Mouse (Mus musculus) midbrain, embryonic 12.5 days (tissue): ENCODE measurements at regions not wholly inside any gene's neighbourhood (a gene's known extent, or its start where the extent isn't known, plus 50 kb on each side); places are given as distances from the start of the nearest gene placed in this dataset.

Experiments used
- ATAC-seq: fragments of 200-750 bp; cut with Nextera tagmentation; 2 replicates; pipeline ENCODE4 v1.8.0; 2017; ENCODE audit warnings: low read depth, moderate TSS enrichment, moderate library complexity; ENCODE audit not compliant: low FRiP score
- H3K27ac ChIP-seq: fragments of 300-500 bp; sonication (generic); replicated peaks from 2 replicates; pipeline ENCODE4 v1.5.1; 2016; ENCODE audit warnings: mild to moderate bottlenecking
- H3K27me3 ChIP-seq: fragments of 300-500 bp; sonication (generic); 2 replicates; pipeline ENCODE4 v1.6.1; 2016; ENCODE audit warnings: mild to moderate bottlenecking
- H3K36me3 ChIP-seq: fragments of 300-500 bp; sonication (generic); 2 replicates; pipeline ENCODE4 v1.6.1; 2016
- H3K4me1 ChIP-seq: fragments of 300-500 bp; sonication (generic); 2 replicates; pipeline ENCODE4 v1.6.1; 2016
- H3K4me2 ChIP-seq: fragments of 300-500 bp; sonication (generic); replicated peaks from 2 replicates; pipeline ENCODE4 v1.6.1; 2016; ENCODE audit warnings: mild to moderate bottlenecking, moderate library complexity
- H3K4me3 ChIP-seq: fragments of 300-500 bp; sonication (generic); 2 replicates; pipeline ENCODE4 v1.5.1; 2016; ENCODE audit warnings: mild to moderate bottlenecking
- H3K9ac ChIP-seq: fragments of 300-500 bp; sonication (generic); replicated peaks from 2 replicates; pipeline ENCODE4 v1.6.1; 2016; ENCODE audit warnings: mild to moderate bottlenecking, moderate library complexity
- H3K9me3 ChIP-seq: fragments of 300-500 bp; sonication (generic); 2 replicates; pipeline ENCODE4 v1.6.1; 2016; ENCODE audit warnings: mild to moderate bottlenecking
- WGBS: fragments of 180-500 bp; shearing (Covaris S2); methylation state at CpG from one replicate; pipeline ENCODE4 v1.1.7; 2016; 5-methylcytosine and 5-hydroxymethylcytosine counted together

DNA sequence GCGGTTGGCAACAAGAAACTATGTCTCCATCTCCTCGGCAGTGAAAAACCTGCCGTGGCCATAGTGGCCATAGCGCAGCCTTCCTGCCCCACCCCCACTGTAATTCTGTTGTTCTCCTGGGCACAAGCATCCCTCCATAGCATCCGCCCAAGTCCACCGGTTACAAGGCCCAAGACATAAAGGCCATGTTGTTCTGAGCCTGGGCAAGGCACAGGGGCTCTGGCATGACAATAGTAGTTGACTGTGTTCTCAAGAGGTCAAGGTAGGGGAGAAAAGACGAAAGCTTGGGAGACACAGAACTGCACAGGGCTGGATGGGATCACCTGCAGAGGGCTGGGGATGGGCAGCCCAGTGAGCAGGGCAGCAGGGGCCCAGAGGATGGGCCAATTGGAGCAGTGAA lies 112.9 kb upstream of the Gli2 start:
- no peaks in the 10 kb centered on the region for H3K9me3 ChIP-seq
- no peak for ATAC-seq
- H3K4me1 ChIP-seq, result peaks cover 5% of the 10 kb centered on the region; the same call in 1 of the 2 replicates
- H3K4me3 ChIP-seq, result no peak overlapping the region
- WGBS, result 59% methylated on average over 7 of the region's 7 CpGs
- H3K4me2 ChIP-seq, result no peak overlapping the region
- no peaks in the 10 kb centered on the region for H3K27me3 ChIP-seq
- H3K27ac ChIP-seq, result no peak overlapping the region
- no peak overlapping the region for H3K9ac ChIP-seq
- no peaks in the 10 kb centered on the region for H3K36me3 ChIP-seq

DNA sequence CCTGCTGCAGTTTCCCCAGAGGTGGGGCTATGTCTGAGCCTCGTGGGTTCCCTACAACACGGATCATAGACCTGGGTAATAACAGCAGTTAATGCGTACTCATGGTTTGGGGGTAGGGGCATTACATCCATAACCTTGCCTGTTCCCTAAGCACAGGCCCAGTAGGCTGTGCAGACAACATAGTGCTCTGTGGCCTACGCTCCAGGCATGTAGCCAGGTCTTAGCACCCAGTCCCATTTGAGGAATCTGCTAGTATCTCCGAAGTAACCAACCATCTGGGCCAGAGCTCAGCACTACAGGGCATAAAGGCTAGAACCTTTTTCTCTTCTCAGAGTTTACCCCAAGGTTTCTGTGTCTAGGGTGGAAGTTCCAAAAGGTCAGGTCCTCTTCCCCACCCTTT lies 111.4 kb upstream of the Gli2 start:
- no peaks in the 10 kb centered on the region for H3K9me3 ChIP-seq
- no peaks in the 10 kb centered on the region for H3K27me3 ChIP-seq
- no peak overlapping the region for H3K27ac ChIP-seq
- ATAC-seq, result no peak
- 88% methylated on average over 5 of the region's 5 CpGs for WGBS
- H3K9ac ChIP-seq, result no peak overlapping the region
- H3K36me3 ChIP-seq, result no peaks in the 10 kb centered on the region
- peaks cover 5% of the 10 kb centered on the region; the same call in 1 of the 2 replicates for H3K4me1 ChIP-seq
- H3K4me3 ChIP-seq, result no peak overlapping the region
- no peak overlapping the region for H3K4me2 ChIP-seq

DNA sequence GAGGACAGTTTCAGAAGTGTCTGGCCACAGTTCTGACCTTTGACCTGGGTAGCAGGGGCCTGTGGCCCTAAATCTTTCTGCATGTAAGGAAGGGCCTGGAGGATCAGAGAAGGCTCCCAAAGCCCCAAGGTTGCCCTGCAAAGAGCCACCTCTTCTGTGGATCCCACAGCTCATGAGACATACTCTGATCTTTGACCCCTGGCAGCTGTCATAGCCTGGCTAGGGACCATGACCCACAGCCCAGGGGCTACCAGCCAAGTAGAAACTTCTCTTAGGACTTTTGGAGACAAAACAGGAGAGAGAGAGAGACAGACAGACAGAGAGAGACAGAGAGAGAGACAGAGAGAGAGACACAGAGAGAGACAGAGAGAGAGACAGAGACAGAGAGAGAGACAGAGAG lies 110.4 kb upstream of the Gli2 start:
- no peaks in the 10 kb centered on the region for H3K27me3 ChIP-seq

DNA sequence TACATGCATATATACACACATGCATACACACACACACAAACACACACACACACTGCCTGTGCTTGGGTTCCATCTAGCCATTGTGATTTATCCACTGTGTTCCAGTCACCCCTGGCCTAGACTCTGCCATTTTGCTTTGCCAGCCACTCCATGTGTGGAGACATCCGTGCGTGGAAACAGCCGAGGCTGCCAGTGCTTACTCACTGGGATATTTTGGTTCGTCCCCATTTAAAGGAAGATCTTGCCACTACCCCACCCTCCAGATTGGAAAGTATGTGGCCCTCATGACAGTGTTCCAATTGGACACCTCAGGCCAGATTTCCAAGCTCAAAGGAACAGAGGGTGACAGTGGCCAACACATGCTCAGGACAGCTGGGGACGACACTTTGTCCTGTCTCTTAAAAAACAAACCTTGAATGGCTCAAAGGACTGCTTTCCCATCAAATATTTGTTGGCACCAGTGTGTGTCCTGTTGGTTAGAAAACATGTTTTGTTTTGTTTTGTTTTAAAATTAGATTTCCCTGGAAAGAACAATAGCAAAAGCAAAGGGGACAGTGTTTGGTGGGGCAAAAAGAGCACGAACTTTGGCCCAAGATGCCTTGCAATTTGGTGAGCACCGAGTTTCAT lies 109.8 kb upstream of the Gli2 start:
- peaks cover 5% of the 10 kb centered on the region; the same call in 1 of the 2 replicates for H3K4me1 ChIP-seq
- H3K4me2 ChIP-seq, result no peak overlapping the region
- WGBS, result 86% methylated on average over 7 of the region's 7 CpGs
- no peak overlapping the region for H3K27ac ChIP-seq
- H3K9me3 ChIP-seq, result no peaks in the 10 kb centered on the region
- no peak overlapping the region for H3K4me3 ChIP-seq
- H3K27me3 ChIP-seq, result no peaks in the 10 kb centered on the region
- no peak for ATAC-seq
- H3K9ac ChIP-seq, result no peak overlapping the region
- no peaks in the 10 kb centered on the region for H3K36me3 ChIP-seq

More for the DNA sequence above, 110.4 kb upstream of the Gli2 start:
- H3K9ac ChIP-seq, result 0 out of 2 replicates have a peak overlapping the region, but pooled peaks have one; percentile 20
- no peak overlapping the region for H3K4me3 ChIP-seq
- no peak for ATAC-seq
- H3K4me1 ChIP-seq, result peaks cover 5% of the 10 kb centered on the region; the same call in 1 of the 2 replicates
- H3K9me3 ChIP-seq, result no peaks in the 10 kb centered on the region
- H3K4me2 ChIP-seq, result no peak overlapping the region
- no peaks in the 10 kb centered on the region for H3K36me3 ChIP-seq
- no peak overlapping the region for H3K27ac ChIP-seq

DNA sequence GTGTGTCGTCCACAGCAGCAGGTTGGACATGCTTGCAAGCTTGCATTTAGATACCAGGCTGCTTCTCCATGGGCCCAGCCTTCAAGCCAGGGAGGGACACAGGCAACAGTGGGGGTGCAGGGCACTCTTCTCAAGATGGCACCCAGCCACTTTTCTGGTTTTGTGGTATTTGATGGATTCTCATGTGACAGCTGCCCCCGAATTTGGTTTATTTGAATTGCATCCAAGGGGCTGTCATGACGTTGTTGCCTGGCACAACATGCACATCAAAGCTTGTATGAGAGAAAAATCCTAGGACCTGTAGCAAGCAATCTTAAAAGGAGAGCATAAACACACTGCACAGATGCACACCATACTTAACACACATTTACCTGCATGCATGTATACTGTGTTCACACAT lies 108.3 kb upstream of the Gli2 start:
- no peak overlapping the region for H3K27ac ChIP-seq
- 90% methylated on average over 3 of the region's 3 CpGs for WGBS
- no peaks in the 10 kb centered on the region for H3K27me3 ChIP-seq
- H3K9me3 ChIP-seq, result no peaks in the 10 kb centered on the region
- H3K4me3 ChIP-seq, result no peak overlapping the region
- H3K9ac ChIP-seq, result no peak overlapping the region
- no peak for ATAC-seq
- no peak overlapping the region for H3K4me2 ChIP-seq
- H3K4me1 ChIP-seq, result peaks cover 5% of the 10 kb centered on the region; the same call in 1 of the 2 replicates
- H3K36me3 ChIP-seq, result no peaks in the 10 kb centered on the region

DNA sequence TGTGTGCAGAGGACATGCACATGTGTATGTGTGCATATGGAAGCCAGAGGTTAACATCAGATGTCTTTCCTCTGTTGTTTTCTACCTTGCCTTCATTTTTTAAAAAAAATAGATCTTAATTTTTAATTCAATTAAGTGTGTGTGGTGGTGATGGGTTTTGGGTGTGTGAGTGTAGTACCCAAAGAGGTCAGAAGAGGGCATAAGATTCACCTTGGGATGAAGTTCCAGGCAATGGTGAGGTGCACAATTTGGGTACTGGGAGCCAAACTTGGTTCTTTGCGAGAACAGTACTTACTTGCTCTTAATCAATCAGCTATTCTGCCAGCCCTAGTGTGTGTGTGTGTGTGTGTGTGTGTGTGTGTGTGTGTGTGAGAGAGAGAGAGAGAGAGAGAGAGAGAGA lies 106.9 kb upstream of the Gli2 start:
- Histone ChIP-seq H3K27me3 (no peaks in the 10 kb centered on the region), H3K4me1 (no peaks in the 10 kb centered on the region), H3K36me3 (no peaks in the 10 kb centered on the region), H3K9ac (no peak overlapping the region), H3K9me3 (no peaks in the 10 kb centered on the region), H3K4me3 (no peak overlapping the region), H3K4me2 (no peak overlapping the region), H3K27ac (no peak overlapping the region)
- ATAC-seq, result no peak
- WGBS, result 78% methylated on average over 1 of the region's 1 CpGs

DNA sequence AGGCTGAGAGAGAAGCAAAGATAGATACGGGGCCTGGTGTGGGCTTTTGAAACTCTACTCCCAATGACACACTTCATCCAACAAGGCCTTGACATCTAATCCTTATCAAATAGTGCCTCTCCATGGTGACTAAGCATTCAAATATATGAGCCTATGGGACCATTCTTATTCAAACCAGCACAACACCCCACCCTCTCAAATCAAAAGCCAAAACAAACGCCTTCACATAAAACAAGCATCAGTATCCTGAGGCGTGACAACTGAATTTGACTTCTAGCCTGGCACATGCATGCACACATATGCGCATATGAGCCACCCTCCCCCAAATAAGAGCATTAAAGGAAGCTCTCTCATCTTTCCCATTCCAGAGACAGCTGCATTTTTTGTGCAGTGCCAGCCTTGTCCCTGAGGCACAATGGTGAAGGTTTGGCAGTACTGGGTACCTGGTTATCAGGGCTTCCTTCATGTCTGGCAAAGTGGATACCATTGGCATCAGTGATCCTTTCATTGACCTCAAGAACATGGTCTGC lies 103.8 kb upstream of the Gli2 start:
- WGBS, result 80% methylated on average over 4 of the region's 4 CpGs
- H3K9me3 ChIP-seq, result no peaks in the 10 kb centered on the region
- no peak overlapping the region for H3K27ac ChIP-seq
- H3K27me3 ChIP-seq, result no peaks in the 10 kb centered on the region
- no peak for ATAC-seq
- H3K36me3 ChIP-seq, result no peaks in the 10 kb centered on the region
- H3K4me3 ChIP-seq, result no peak overlapping the region
- H3K4me2 ChIP-seq, result no peak overlapping the region
- H3K4me1 ChIP-seq, result no peaks in the 10 kb centered on the region
- no peak overlapping the region for H3K9ac ChIP-seq

DNA sequence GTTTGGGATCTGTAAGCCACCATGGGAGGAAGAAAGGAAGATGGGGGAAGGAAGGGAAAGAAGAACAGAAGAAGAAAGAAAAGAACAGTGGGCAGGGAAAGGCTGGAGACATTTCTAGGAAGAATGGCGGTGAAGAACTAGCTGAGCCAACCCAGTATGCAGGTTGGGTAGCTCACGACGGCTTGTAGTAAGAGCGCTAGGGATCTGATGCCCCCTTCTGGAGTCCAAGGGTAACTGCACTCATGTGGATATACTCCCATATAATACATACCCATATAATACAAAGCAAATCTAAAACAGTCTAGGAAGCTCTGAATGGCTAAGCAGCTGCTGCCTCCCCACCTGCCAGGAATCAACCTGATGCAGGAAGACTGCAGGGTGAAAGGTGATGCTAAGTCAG lies 100.2 kb upstream of the Gli2 start:
- ATAC-seq, result no peak
- Histone ChIP-seq H3K27me3 (no peaks in the 10 kb centered on the region), H3K27ac (no peak overlapping the region), H3K9me3 (no peaks in the 10 kb centered on the region), H3K4me1 (no peaks in the 10 kb centered on the region), H3K36me3 (no peaks in the 10 kb centered on the region), H3K4me3 (no peak overlapping the region), H3K9ac (no peak overlapping the region), H3K4me2 (no peak overlapping the region)
- WGBS, result 97% methylated on average over 4 of the region's 4 CpGs

DNA sequence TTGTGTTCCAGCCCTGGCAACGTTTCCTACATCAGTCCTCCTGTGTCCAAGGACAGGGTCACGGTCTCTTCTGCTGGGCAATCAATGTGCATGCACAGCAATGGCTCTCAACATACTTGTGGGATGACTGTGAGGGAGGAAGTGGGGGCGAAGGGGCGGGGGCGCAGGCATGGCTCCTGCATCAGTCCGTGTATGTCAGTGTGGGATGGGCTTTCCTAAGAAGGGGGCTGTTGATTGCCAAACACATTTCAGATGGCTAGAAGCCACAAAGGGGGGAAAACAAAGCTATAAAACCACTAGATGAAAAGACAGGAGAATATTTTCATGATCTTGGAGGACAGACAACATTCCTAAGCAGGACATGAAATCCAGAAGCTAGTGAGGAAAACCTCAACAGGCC lies 99.4 kb upstream of the Gli2 start:
- H3K4me2 ChIP-seq, result no peak overlapping the region
- WGBS, result 93% methylated on average over 6 of the region's 6 CpGs
- no peaks in the 10 kb centered on the region for H3K9me3 ChIP-seq
- no peaks in the 10 kb centered on the region for H3K27me3 ChIP-seq
- H3K9ac ChIP-seq, result no peak overlapping the region
- no peaks in the 10 kb centered on the region for H3K4me1 ChIP-seq
- H3K4me3 ChIP-seq, result no peak overlapping the region
- no peaks in the 10 kb centered on the region for H3K36me3 ChIP-seq
- no peak for ATAC-seq
- H3K27ac ChIP-seq, result no peak overlapping the region

DNA sequence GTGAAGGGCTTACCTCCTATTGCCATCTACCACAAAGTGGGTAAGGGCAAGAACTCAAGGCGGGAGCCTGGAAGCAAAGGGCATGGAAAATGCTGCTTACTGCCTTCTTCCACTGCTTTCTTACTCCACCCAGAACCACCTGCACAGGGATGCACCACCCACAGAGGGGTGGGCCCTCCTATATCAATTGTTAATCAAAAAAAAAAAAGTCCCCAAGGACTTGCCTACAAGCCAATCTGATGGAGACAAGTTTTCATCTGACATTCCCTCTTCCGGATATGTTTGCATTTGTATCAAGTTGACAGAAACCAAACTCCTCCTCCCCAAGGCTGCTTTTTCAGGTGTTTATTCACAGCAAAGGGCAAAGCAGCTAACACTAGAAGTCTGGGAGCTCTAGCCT lies 94.1 kb upstream of the Gli2 start:
- Histone ChIP-seq H3K27ac (no peak overlapping the region), H3K4me1 (no peaks in the 10 kb centered on the region), H3K9me3 (no peaks in the 10 kb centered on the region), H3K9ac (no peak overlapping the region), H3K4me3 (no peak overlapping the region), H3K27me3 (no peaks in the 10 kb centered on the region; the same call in 1 of the 2 replicates), H3K36me3 (no peaks in the 10 kb centered on the region), H3K4me2 (no peak overlapping the region)
- no peak for ATAC-seq
- WGBS, result 87% methylated on average over 2 of the region's 2 CpGs

DNA sequence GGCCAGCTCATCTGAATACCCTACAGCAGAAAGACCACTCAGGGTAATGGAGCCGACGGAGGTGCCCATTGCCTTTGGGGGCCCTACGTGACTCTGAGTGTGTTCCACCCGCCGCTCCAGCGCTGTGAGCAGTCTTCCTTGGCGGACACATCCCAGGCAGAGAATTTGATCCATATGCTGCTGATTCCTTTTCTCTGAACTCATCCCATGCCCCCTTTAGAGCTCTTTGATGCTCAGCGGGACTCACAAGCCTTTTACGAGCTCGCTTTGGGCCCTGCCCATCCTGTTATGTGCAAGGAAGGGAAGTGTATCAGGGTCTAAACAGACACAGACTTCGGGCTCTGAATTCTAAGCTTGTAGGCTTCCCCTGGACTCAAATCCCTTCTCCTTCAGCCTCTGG lies 90.4 kb upstream of the Gli2 start:
- Histone ChIP-seq H3K27me3 (no peaks in the 10 kb centered on the region; the same call in 1 of the 2 replicates), H3K4me3 (no peak overlapping the region), H3K4me2 (no peak overlapping the region), H3K27ac (no peak overlapping the region), H3K4me1 (no peaks in the 10 kb centered on the region), H3K36me3 (no peaks in the 10 kb centered on the region), H3K9me3 (no peaks in the 10 kb centered on the region), H3K9ac (no peak overlapping the region)
- no peak for ATAC-seq
- WGBS, result 59% methylated on average over 11 of the region's 11 CpGs

DNA sequence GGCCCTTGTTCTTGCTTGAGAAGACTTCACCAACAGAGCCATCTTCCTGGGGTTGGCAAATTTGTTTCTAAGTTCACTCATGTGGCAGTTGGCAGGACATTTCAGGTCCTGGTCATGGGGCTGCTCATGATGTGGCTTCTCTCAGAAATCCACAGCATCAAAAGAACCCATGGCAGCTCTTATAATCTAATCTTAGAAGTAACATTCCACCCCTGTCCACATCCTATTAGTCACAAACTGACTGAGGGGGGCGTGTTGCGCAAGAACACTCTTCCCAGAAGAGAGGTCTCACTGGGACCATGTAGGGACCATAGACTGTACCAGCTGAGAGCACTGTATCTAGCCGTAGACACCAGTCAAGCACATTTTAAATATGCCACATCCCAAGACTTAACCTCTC lies 75.6 kb upstream of the Gli2 start:
- H3K4me3 ChIP-seq, result no peak overlapping the region
- H3K9ac ChIP-seq, result no peak overlapping the region
- H3K4me1 ChIP-seq, result no peaks in the 10 kb centered on the region
- ATAC-seq, result no peak
- H3K4me2 ChIP-seq, result no peak overlapping the region
- H3K9me3 ChIP-seq, result no peaks in the 10 kb centered on the region
- H3K27ac ChIP-seq, result no peak overlapping the region
- WGBS, result 95% methylated on average over 3 of the region's 3 CpGs
- H3K27me3 ChIP-seq, result no peaks in the 10 kb centered on the region
- no peaks in the 10 kb centered on the region for H3K36me3 ChIP-seq

DNA sequence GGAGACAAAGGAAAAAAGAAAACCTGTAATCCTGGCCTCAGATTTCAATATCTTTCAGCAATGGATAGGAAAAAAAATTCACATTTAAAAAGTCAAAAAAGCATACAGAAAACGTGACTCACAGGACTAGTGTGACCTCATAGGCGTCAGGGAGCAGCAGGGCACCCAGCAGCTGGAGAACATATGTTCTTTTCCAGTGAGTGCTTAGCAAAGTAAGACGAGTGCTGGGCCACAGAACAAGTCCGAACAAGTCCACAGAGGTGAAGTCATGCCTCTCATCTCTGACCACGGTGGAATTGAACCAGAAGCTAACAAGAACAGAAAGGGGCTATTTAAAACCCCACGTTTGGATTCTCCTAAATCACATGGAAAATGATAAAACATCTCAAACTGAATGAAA lies 72.1 kb upstream of the Gli2 start:
- Histone ChIP-seq H3K27ac (no peak overlapping the region), H3K4me2 (no peak overlapping the region), H3K4me3 (no peak overlapping the region), H3K36me3 (no peaks in the 10 kb centered on the region), H3K27me3 (no peaks in the 10 kb centered on the region), H3K4me1 (no peaks in the 10 kb centered on the region), H3K9me3 (no peaks in the 10 kb centered on the region), H3K9ac (no peak overlapping the region)
- ATAC-seq, result no peak
- 70% methylated on average over 6 of the region's 6 CpGs for WGBS
